Mouse (Mus musculus) left cerebral cortex, postnatal 10 days (tissue): ENCODE measurements around the gene Fbxl19. TPM values are rescaled to one million over a fixed set of nuclear protein-coding genes. Genes with fewer than 3 reads are reported as not detected.
A peak's percentile ranks its signal among the peaks of the same experiment; 100 is the strongest.
"Not testable (repeated sequence)": the region's sequence is repeated elsewhere in the genome, so short reads cannot be mapped to it uniquely, and the experiment has no call there.

Source experiments
- DNase-seq, 2 experiments: peaks; one replicate each; pipeline ENCODE4 v3.0.0; 2021 to 2022; ENCODE audit warnings: low spot score in 2 of 2, mixed read lengths in 1 of 2; ENCODE audit errors: extremely low spot score in 1 of 2
- intact Hi-C: fragments of 180-260 bp; cut with DNase I; formaldehyde crosslinking; loops from one replicate; pipeline ENCODE4 v1.15.1; 2025
- total RNA-seq, 2 experiments: library from RNA; stranded (reverse); gene quantifications; 2 replicates each; pipeline ENCODE4 v1.2.3; 2021

The Fbxl19 gene
- total RNA-seq, 2 experiments from 2014 or later: 99.3 to 107 TPM

- intact Hi-C loops: no loop called here
- DNase-seq: no peak
These were observed 25.1 kb upstream of the Fbxl19 start for GRCm38 (mm10) chr7:127719258-127719657.

GRCm38 (mm10) chr7:127725490-127725889 is 18.9 kb upstream of the Fbxl19 start:
- no peak for DNase-seq

GRCm38 (mm10) chr7:127725924-127726323 is 18.4 kb upstream of the Fbxl19 start:
- intact Hi-C loops: no loop called here
- DNase-seq: no peak

More at GRCm38 (mm10) chr7:127725490-127725889, 18.9 kb upstream of the Fbxl19 start:
- intact Hi-C loops: no loop called here

- DNase-seq: no peak
- intact Hi-C loops: no loop called here
These were observed 16.4 kb upstream of the Fbxl19 start for GRCm38 (mm10) chr7:127727898-127728297.

- intact Hi-C loops: no loop called here
- no peak for DNase-seq
These were observed 14.2 kb upstream of the Fbxl19 start for GRCm38 (mm10) chr7:127730170-127730569.

GRCm38 (mm10) chr7:127732066-127732465 is 12.3 kb upstream of the Fbxl19 start, which contains the start of gene Ctf2:
Gene Ctf2, minus strand, starts transcription at chr7:127732166.
- DNase-seq, intact Hi-C loops: not testable (repeated sequence)

GRCm38 (mm10) chr7:127745251-127745651 is 908 bp downstream of the Fbxl19 start:
- intact Hi-C loops: loop anchor here (5.0 kb wide), 1 partner anchor 68 kb away; no protein-coding TSS in a partner anchor

GRCm38 (mm10) chr7:127745652-127746493 is 1.5 kb downstream of the Fbxl19 start:
- intact Hi-C loops: loop anchor here (5.0 kb wide), 1 partner anchor 69 kb away; no protein-coding TSS in a partner anchor

More at GRCm38 (mm10) chr7:127745251-127745651, 908 bp downstream of the Fbxl19 start:
- peak; percentile 95 to 97 for DNase-seq

GRCm38 (mm10) chr7:127746494-127747491 is 2.5 kb downstream of the Fbxl19 start:
- DNase-seq: peak in 1 of 2 experiments; percentile 77
- intact Hi-C loops: loop anchor here (5.0 kb wide), 1 partner anchor 69 kb away; no protein-coding TSS in a partner anchor

More at GRCm38 (mm10) chr7:127745652-127746493, 1.5 kb downstream of the Fbxl19 start:
- DNase-seq: peak; percentile 96 to 98

GRCm38 (mm10) chr7:127747559-127748234 is 3.4 kb downstream of the Fbxl19 start:
- intact Hi-C loops: loop anchor here (5.0 kb wide), 1 partner anchor 70 kb away; no protein-coding TSS in a partner anchor
- no peak for DNase-seq

GRCm38 (mm10) chr7:127748235-127748560 is 3.9 kb downstream of the Fbxl19 start:
- intact Hi-C loops: loop anchor here (5.0 kb wide), 1 partner anchor 71 kb away; no protein-coding TSS in a partner anchor
- DNase-seq: peak in 1 of 2 experiments; percentile 51

GRCm38 (mm10) chr7:127750131-127751127 is 6.1 kb downstream of the Fbxl19 start:
- DNase-seq: peak in 1 of 2 experiments; percentile 57
- intact Hi-C loops: no loop called here

GRCm38 (mm10) chr7:127751619-127752018 is 7.3 kb downstream of the Fbxl19 start:
- intact Hi-C loops: no loop called here
- no peak for DNase-seq

GRCm38 (mm10) chr7:127752069-127752468 is 7.7 kb downstream of the Fbxl19 start:
- intact Hi-C loops: no loop called here
- peak in 1 of 2 experiments; percentile 42 for DNase-seq

GRCm38 (mm10) chr7:127753158-127753557 is 8.8 kb downstream of the Fbxl19 start:
- no peak for DNase-seq
- intact Hi-C loops: no loop called here

- no peak for DNase-seq
- intact Hi-C loops: no loop called here
These were observed 9.4 kb downstream of the Fbxl19 start for GRCm38 (mm10) chr7:127753741-127754140.

GRCm38 (mm10) chr7:127759716-127760115 is 15.4 kb downstream of the Fbxl19 start:
- intact Hi-C loops: no loop called here
- DNase-seq: no peak
